ENCODE assay signal across 9 mouse cellular contexts in the genomic region with DNA sequence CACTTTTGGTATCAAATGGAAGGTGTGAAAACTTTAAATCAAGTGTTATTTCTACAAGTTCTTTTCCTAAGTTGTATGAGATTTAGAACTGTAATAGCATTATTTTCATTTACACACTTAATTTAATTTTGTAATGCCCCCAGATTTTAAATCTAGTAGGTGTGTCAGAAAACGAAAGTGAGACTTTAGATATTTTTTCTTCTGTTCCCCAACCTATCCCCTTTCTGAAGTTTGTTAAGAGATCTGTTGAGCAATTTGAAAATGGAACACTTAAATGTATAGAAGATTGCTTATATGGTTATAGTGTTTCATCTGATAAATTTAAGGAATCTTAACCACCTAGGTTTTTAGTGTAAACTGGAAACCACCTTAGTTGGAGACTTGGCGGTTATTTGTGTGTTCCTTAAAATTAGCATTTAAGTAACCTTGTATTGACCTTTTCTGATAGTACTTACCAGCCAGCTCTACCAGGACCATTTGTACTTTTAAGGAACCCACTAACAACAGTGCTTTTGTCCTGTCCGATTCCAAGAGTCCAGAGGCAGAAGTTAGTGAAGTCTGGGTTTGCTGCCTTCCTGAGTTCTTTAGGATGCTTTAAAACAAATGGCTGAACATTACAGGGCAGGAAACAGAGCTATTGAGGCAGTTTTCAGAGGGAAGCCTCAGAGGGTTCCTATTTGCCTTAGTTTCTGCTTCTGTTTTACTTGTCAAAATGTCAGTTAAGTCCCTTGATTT. TPM values are rescaled to one million over a fixed set of nuclear protein-coding genes. Genes with fewer than 3 reads are reported as not detected.
DNase-seq lines count a peak whose midpoint lies in the region; ATAC-seq and TF ChIP-seq lines count a peak whose summit lies in the region.
"Had no signal": no experiment of that assay in that cellular context is flagged by ENCODE, and none has a peak within 500 bp of the region (broad histone marks: within the 10 kb centered on the region; RNA-seq: fewer than 3 reads in every experiment).

No protein-coding gene starts in this region.

- no peak for DNase-seq in heart, postnatal 4 days
- peak; percentile 10 for DNase-seq in adipocyte (ENCODE audit: low spot score)
- peak; percentile 5 for DNase-seq in forelimb bud, embryonic 11.5 days (ENCODE audit: low read depth, low spot score)
- DNase-seq in liver, postnatal 0 days = no peak
- DNase-seq in MN1 (ENCODE audit: low spot score) = no peak
- no peak for DNase-seq in T-cell, adult 2 months (ENCODE audit: low spot score)
- DNase-seq in cerebellum, adult 2 months = no peak

- H3K27me3 ChIP-seq in heart, embryonic 16.5 days (ENCODE audit: control insufficient read depth, insufficient read depth, low read length) = no peaks in the 10 kb centered on the region
- H3K27me3 ChIP-seq in liver, postnatal 0 days (ENCODE audit: insufficient read depth, low read length) = no peaks in the 10 kb centered on the region
- no peaks in the 10 kb centered on the region for H3K27me3 ChIP-seq in cerebellum, adult 2 months (ENCODE audit: control insufficient read depth, insufficient read depth, low read length)

- peak overlapping the region; percentile 34 for H3K4me3 ChIP-seq in heart, embryonic 16.5 days (ENCODE audit: low read length)
- peak overlapping the region; percentile 8; the same call in 1 of the 2 replicates for H3K4me3 ChIP-seq in liver, postnatal 0 days (ENCODE audit: low read depth, low read length)
- no peak overlapping the region for H3K4me3 ChIP-seq in cerebellum, adult 2 months (replicated peaks; ENCODE audit: insufficient read depth, low read depth, low read length)

- H3K9ac ChIP-seq in heart, embryonic 16.5 days (ENCODE audit: low read length) = 0 out of 2 replicates have a peak overlapping the region, but pooled peaks have one; percentile 49
- no peak overlapping the region for H3K9ac ChIP-seq in liver, postnatal 0 days (replicated peaks)

- TF ChIP-seq CTCF in liver, postnatal 0 days (IDR thresholded peaks at IDR 0.05; ENCODE audit: low read depth) = no peak
- TF ChIP-seq CTCF in cerebellum, adult 2 months (IDR thresholded peaks at IDR 0.05; ENCODE audit: borderline replicate concordance, insufficient read depth, low read depth, low read length) = no peak

- TF ChIP-seq EP300 in liver, postnatal 0 days (IDR thresholded peaks at IDR 0.05; ENCODE audit: low read depth) = no peak

- TF ChIP-seq POLR2A in cerebellum, adult 2 months (IDR thresholded peaks at IDR 0.05; ENCODE audit: borderline replicate concordance, insufficient read depth, low read length) = no peak

- peak overlapping the region; percentile 55 for H3K4me2 ChIP-seq in heart, embryonic 16.5 days (ENCODE audit: low read depth, low read length)
- peak overlapping the region; percentile 54 for H3K4me2 ChIP-seq in liver, postnatal 0 days (ENCODE audit: low read depth, low read length)

- ATAC-seq in heart, embryonic 16.5 days (replicated peaks; ENCODE audit: extremely low read depth, insufficient read depth, low FRiP score) = no peak
- ATAC-seq in liver, postnatal 0 days = no peak

- no peaks in the 10 kb centered on the region for H3K36me3 ChIP-seq in heart, embryonic 16.5 days (ENCODE audit: control insufficient read depth, insufficient read depth)
- H3K36me3 ChIP-seq in liver, postnatal 0 days (replicated peaks; ENCODE audit: insufficient read depth, low read length) = no peaks in the 10 kb centered on the region
- H3K36me3 ChIP-seq: G1E had no signal

- peaks cover 13% of the 10 kb centered on the region for H3K4me1 ChIP-seq in heart, embryonic 16.5 days (ENCODE audit: control insufficient read depth, insufficient read depth, low read length)
- H3K4me1 ChIP-seq in liver, postnatal 0 days (ENCODE audit: insufficient read depth) = peaks cover 13% of the 10 kb centered on the region
- H3K4me1 ChIP-seq in cerebellum, adult 2 months (ENCODE audit: control insufficient read depth, insufficient read depth, low read length) = no peaks in the 10 kb centered on the region; the same call in 1 of the 2 replicates

- no peak overlapping the region for H3K27ac ChIP-seq in heart, embryonic 16.5 days (ENCODE audit: low read length)
- H3K27ac ChIP-seq in liver, postnatal 0 days (ENCODE audit: low read depth) = no peak overlapping the region
- H3K27ac ChIP-seq in cerebellum, adult 2 months (ENCODE audit: insufficient read depth, low read length) = no peak overlapping the region

- WGBS in heart, embryonic 16.5 days = 38% methylated on average over 3 of the region's 3 CpGs
- WGBS in liver, postnatal 0 days (ENCODE audit: insufficient replicate concordance) = 42% methylated on average over 3 of the region's 3 CpGs
- WGBS in cerebellum, adult 2 months = 64% methylated on average over 3 of the region's 3 CpGs

- no peaks in the 10 kb centered on the region for H3K9me3 ChIP-seq in heart, embryonic 16.5 days (replicated peaks; ENCODE audit: control insufficient read depth, low read length)
- H3K9me3 ChIP-seq in liver, postnatal 0 days (ENCODE audit: low read length) = no peaks in the 10 kb centered on the region
- H3K9me3 ChIP-seq: G1E had no signal

RNA-seq across cellular contexts. Expression of a gene that starts 2.2 kb away (rescaled TPM):
- 22.9 and 24.6 TPM in 2 replicates for polyA plus RNA-seq in heart, embryonic 16.5 days (2015; fragmentation: Nextera tagmentation; extraction: Ambion mirVana)
- total RNA-seq in heart, postnatal 4 days (2021) = 10 to 100 TPM; 23.4 to 25.0 TPM
- polyA plus RNA-seq in liver, postnatal 0 days (2015; fragmentation: Nextera tagmentation; extraction: Ambion mirVana) = 9.8 and 10.5 TPM in 2 replicates
- polyA plus RNA-seq in cerebellum, adult 2 months (2012; rRNA removed) = 23.7 and 23.8 TPM in 2 replicates

Comparison
In these comparisons a context has a peak if more than half of its experiments do, and no peak if none do; other contexts are left out.
1. DNase-seq: peak in adipocyte (single experiment) and forelimb bud, embryonic 11.5 days (single experiment); none in heart, postnatal 4 days (single experiment), liver, postnatal 0 days (single experiment), MN1 (single experiment), T-cell, adult 2 months (single experiment) and cerebellum, adult 2 months (0 of 2).